Mouse (Mus musculus): ENCODE data around the gene Lsm4. TPM values are rescaled to one million over a fixed set of nuclear protein-coding genes. Genes with fewer than 3 reads are reported as not detected.

Lsm4 gene
- polyA plus RNA-seq, 1 experiment, result 148 TPM

- Histone ChIP-seq H3K27me3 (ENCODE audit: control insufficient read depth, insufficient read depth, low read length) (no peaks in the 10 kb centered on the region), H3K4me1 (ENCODE audit: control insufficient read depth, insufficient read depth, low read length) (peaks cover 39% of the 10 kb centered on the region), H3K36me3 (ENCODE audit: control insufficient read depth, insufficient read depth, low read length) (no peaks in the 10 kb centered on the region), H3K27ac (ENCODE audit: control insufficient read depth, insufficient read depth, low read depth, low read length) (peak overlapping the region; percentile 46), H3K4me3 (ENCODE audit: control insufficient read depth, low read depth, low read length) (peak overlapping the region; percentile 81)
- TF ChIP-seq CTCF (IDR thresholded peaks at IDR 0.05; ENCODE audit: control insufficient read depth, insufficient read depth, insufficient replicate concordance, low read depth, low read length), result no peak
- TF ChIP-seq POLR2A (IDR thresholded peaks at IDR 0.05; ENCODE audit: control insufficient read depth, low read depth, low read length), result no peak
Measured at GRCm38 (mm10) chr8:70696946-70697345, 23.9 kb downstream of the Lsm4 start.

- Histone ChIP-seq H3K27me3 (ENCODE audit: control insufficient read depth, insufficient read depth, low read length) (no peaks in the 10 kb centered on the region), H3K4me1 (ENCODE audit: control insufficient read depth, insufficient read depth, low read length) (peaks cover 38% of the 10 kb centered on the region), H3K4me3 (ENCODE audit: control insufficient read depth, low read depth, low read length) (peak overlapping the region; percentile 81), H3K36me3 (ENCODE audit: control insufficient read depth, insufficient read depth, low read length) (no peaks in the 10 kb centered on the region), H3K27ac (ENCODE audit: control insufficient read depth, insufficient read depth, low read depth, low read length) (peak overlapping the region; percentile 93)
- no peak for TF ChIP-seq CTCF (IDR thresholded peaks at IDR 0.05; ENCODE audit: control insufficient read depth, insufficient read depth, insufficient replicate concordance, low read depth, low read length)
- no peak for TF ChIP-seq POLR2A (IDR thresholded peaks at IDR 0.05; ENCODE audit: control insufficient read depth, low read depth, low read length)
Measured at GRCm38 (mm10) chr8:70697366-70698250, 24.6 kb downstream of the Lsm4 start.

- no peaks in the 10 kb centered on the region for H3K36me3 ChIP-seq (ENCODE audit: control insufficient read depth, insufficient read depth, low read length)
- peak within 1 kb of the TSS; percentile 93 for H3K27ac ChIP-seq (ENCODE audit: control insufficient read depth, insufficient read depth, low read depth, low read length)
- H3K4me3 ChIP-seq (ENCODE audit: control insufficient read depth, low read depth, low read length), result peak within 1 kb of the TSS; percentile 81
- TF ChIP-seq CTCF (IDR thresholded peaks at IDR 0.05; ENCODE audit: control insufficient read depth, insufficient read depth, insufficient replicate concordance, low read depth, low read length) (0 out of 2 replicates have a peak, but pooled peaks have one; percentile 1), POLR2A (IDR thresholded peaks at IDR 0.05; ENCODE audit: control insufficient read depth, low read depth, low read length) (peak; percentile 88)
- peaks cover 35% of the 10 kb centered on the region for H3K4me1 ChIP-seq (ENCODE audit: control insufficient read depth, insufficient read depth, low read length)
- no peaks in the 10 kb centered on the region for H3K27me3 ChIP-seq (ENCODE audit: control insufficient read depth, insufficient read depth, low read length)
Measured at GRCm38 (mm10) chr8:70698310-70699109, 25.5 kb downstream of the Lsm4 start, which contains the start of gene Jund. Jund (plus strand) TSS chr8:70698949.

DNA sequence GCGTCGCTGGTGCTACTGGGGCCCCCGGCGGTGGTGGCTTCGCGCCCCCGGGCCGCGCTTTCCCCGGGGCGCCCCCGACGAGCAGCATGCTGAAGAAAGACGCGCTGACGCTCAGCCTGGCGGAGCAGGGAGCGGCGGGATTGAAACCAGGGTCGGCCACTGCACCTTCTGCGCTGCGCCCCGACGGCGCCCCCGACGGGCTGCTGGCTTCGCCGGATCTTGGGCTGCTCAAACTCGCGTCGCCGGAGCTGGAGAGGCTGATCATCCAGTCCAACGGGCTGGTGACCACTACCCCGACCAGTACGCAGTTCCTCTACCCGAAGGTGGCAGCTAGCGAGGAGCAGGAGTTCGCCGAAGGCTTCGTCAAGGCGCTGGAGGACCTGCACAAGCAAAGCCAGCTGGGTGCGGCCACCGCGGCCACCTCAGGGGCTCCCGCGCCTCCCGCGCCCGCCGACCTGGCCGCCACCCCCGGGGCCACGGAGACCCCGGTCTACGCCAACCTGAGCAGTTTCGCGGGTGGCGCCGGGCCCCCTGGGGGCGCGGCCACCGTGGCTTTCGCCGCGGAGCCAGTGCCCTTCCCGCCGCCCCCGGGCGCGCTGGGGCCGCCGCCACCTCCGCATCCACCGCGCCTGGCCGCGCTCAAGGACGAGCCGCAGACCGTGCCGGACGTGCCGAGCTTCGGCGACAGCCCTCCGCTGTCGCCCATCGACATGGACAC is 26.2 kb downstream of the Lsm4 start:
- Histone ChIP-seq H3K4me3 (ENCODE audit: control insufficient read depth, low read depth, low read length) (peak overlapping the region; percentile 81), H3K4me1 (ENCODE audit: control insufficient read depth, insufficient read depth, low read length) (peaks cover 34% of the 10 kb centered on the region), H3K27me3 (ENCODE audit: control insufficient read depth, insufficient read depth, low read length) (no peaks in the 10 kb centered on the region), H3K36me3 (ENCODE audit: control insufficient read depth, insufficient read depth, low read length) (no peaks in the 10 kb centered on the region), H3K27ac (ENCODE audit: control insufficient read depth, insufficient read depth, low read depth, low read length) (peak overlapping the region; percentile 93)
- no peak for TF ChIP-seq POLR2A (IDR thresholded peaks at IDR 0.05; ENCODE audit: control insufficient read depth, low read depth, low read length)
- TF ChIP-seq CTCF (IDR thresholded peaks at IDR 0.05; ENCODE audit: control insufficient read depth, insufficient read depth, insufficient replicate concordance, low read depth, low read length), result no peak

GRCm38 (mm10) chr8:70699834-70700554 is 26.9 kb downstream of the Lsm4 start:
- H3K27me3 ChIP-seq (ENCODE audit: control insufficient read depth, insufficient read depth, low read length), result no peaks in the 10 kb centered on the region
- H3K36me3 ChIP-seq (ENCODE audit: control insufficient read depth, insufficient read depth, low read length), result no peaks in the 10 kb centered on the region
- H3K4me3 ChIP-seq (ENCODE audit: control insufficient read depth, low read depth, low read length), result peak overlapping the region; percentile 81
- TF ChIP-seq CTCF (IDR thresholded peaks at IDR 0.05; ENCODE audit: control insufficient read depth, insufficient read depth, insufficient replicate concordance, low read depth, low read length) (no peak), POLR2A (IDR thresholded peaks at IDR 0.05; ENCODE audit: control insufficient read depth, low read depth, low read length) (peak; percentile 71)
- peaks cover 34% of the 10 kb centered on the region for H3K4me1 ChIP-seq (ENCODE audit: control insufficient read depth, insufficient read depth, low read length)
- H3K27ac ChIP-seq (ENCODE audit: control insufficient read depth, insufficient read depth, low read depth, low read length), result peak overlapping the region; percentile 93

- peaks cover 28% of the 10 kb centered on the region for H3K4me1 ChIP-seq (ENCODE audit: control insufficient read depth, insufficient read depth, low read length)
- peak overlapping the region; percentile 81 for H3K4me3 ChIP-seq (ENCODE audit: control insufficient read depth, low read depth, low read length)
- no peaks in the 10 kb centered on the region for H3K36me3 ChIP-seq (ENCODE audit: control insufficient read depth, insufficient read depth, low read length)
- TF ChIP-seq CTCF (IDR thresholded peaks at IDR 0.05; ENCODE audit: control insufficient read depth, insufficient read depth, insufficient replicate concordance, low read depth, low read length) (peak; percentile 48; the same call in 1 of the 2 replicates), POLR2A (IDR thresholded peaks at IDR 0.05; ENCODE audit: control insufficient read depth, low read depth, low read length) (peak; percentile 31; the same call in 1 of the 2 replicates)
- H3K27ac ChIP-seq (ENCODE audit: control insufficient read depth, insufficient read depth, low read depth, low read length), result no peak overlapping the region
- no peaks in the 10 kb centered on the region for H3K27me3 ChIP-seq (ENCODE audit: control insufficient read depth, insufficient read depth, low read length)
Measured at GRCm38 (mm10) chr8:70700555-70700922, 27.5 kb downstream of the Lsm4 start.

Measured in testis, adult 2 months (tissue).